Mouse (Mus musculus) cortical plate, adult 2 months (tissue): ENCODE results near the gene Rbm20.

Experiments used
- CTCF ChIP-seq: fragments of 200-500 bp; IDR thresholded peaks from 2 replicates; pipeline ENCODE4 v1.5.1; 2011; ENCODE audit warnings: mild to moderate bottlenecking, control low read depth, low read length; ENCODE audit not compliant: insufficient read depth; ENCODE audit errors: extremely low read depth
- POLR2A ChIP-seq: fragments of 200-500 bp; IDR thresholded peaks from 2 replicates; pipeline ENCODE4 v1.6.1; 2011; ENCODE audit warnings: mild to moderate bottlenecking, low read length, control low read depth; ENCODE audit not compliant: insufficient read depth; ENCODE audit errors: extremely low read depth

DNA sequence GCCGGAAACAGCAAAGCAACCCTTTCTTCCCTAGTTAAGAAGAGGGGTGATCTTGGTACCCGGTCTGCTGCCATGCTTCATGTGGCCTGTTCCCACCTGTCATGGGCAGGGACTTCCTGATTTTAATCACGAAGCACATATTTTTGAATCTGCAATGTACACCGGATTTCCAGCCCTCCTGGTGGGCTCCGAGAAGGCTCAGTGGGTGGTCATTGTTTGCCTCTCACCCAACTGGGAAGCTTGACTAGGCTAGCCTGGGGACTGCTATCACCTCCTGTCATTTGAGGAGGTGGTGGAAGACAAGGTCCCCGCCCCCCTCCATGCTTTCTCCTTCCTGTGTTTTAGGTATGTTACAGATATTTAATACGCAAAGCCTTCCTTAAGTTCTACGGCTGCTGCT, 5.3 kb downstream of the Rbm20 start:
- TF ChIP-seq CTCF (no peak), POLR2A (no peak)
